Mouse (Mus musculus) testis, adult 2 months (tissue): ENCODE results near the gene Gpnmb. TPM values are rescaled to one million over a fixed set of nuclear protein-coding genes. Genes with fewer than 3 reads are reported as not detected.

Source experiments
- H3K27ac ChIP-seq: fragments of 200-500 bp; 2 replicates; pipeline ENCODE4 v1.5.1; 2012; ENCODE audit warnings: low read depth, low read length; ENCODE audit not compliant: control insufficient read depth, insufficient read depth
- H3K27me3 ChIP-seq: fragments of 200-500 bp; 2 replicates; pipeline ENCODE4 v1.6.1; 2012; ENCODE audit warnings: mild to moderate bottlenecking, low read length, moderate library complexity; ENCODE audit not compliant: control insufficient read depth, insufficient read depth
- H3K36me3 ChIP-seq: fragments of 200-500 bp; 2 replicates; pipeline ENCODE4 v1.6.1; 2012; ENCODE audit warnings: mild to moderate bottlenecking, low read length; ENCODE audit not compliant: control insufficient read depth, insufficient read depth
- H3K4me1 ChIP-seq: fragments of 200-500 bp; 2 replicates; pipeline ENCODE4 v1.6.1; 2012; ENCODE audit warnings: low read length; ENCODE audit not compliant: control insufficient read depth, insufficient read depth
- H3K4me3 ChIP-seq: fragments of 200-500 bp; 2 replicates; pipeline ENCODE4 v1.5.1; 2012; ENCODE audit warnings: low read depth, mild to moderate bottlenecking, low read length, moderate library complexity, mixed read lengths; ENCODE audit not compliant: control insufficient read depth
- CTCF ChIP-seq: fragments of 200-500 bp; IDR thresholded peaks from 2 replicates; pipeline ENCODE4 v1.5.1; 2012; ENCODE audit warnings: low read depth, mild to moderate bottlenecking, inconsistent platforms, low read length, moderate library complexity; ENCODE audit not compliant: control insufficient read depth, insufficient read depth, insufficient replicate concordance
- POLR2A ChIP-seq: fragments of 200-500 bp; IDR thresholded peaks from 2 replicates; pipeline ENCODE4 v1.6.1; 2012; ENCODE audit warnings: low read depth, mild to moderate bottlenecking, inconsistent platforms, low read length, moderate library complexity; ENCODE audit not compliant: control insufficient read depth
- polyA plus RNA-seq: library from polyadenylated mRNA; depleted of rRNA; stranded (reverse); fragments of >200 nt; gene quantifications from 2 replicates; pipeline ENCODE4 v1.2.3, GENCODE M21; 2012

The Gpnmb gene
- polyA plus RNA-seq, 1 experiment, result 0.31 TPM

GRCm38 (mm10) chr6:49073304-49074116, 37.2 kb downstream of the Gpnmb start, which contains the start of gene Malsu1:
TSS of gene Malsu1 (plus strand) at chr6:49073795.
- H3K36me3 ChIP-seq, result no peaks in the 10 kb centered on the region
- H3K27ac ChIP-seq, result peak within 1 kb of the TSS; percentile 86
- TF ChIP-seq POLR2A (peak; percentile 82), CTCF (no peak)
- no peaks in the 10 kb centered on the region for H3K27me3 ChIP-seq
- peaks cover 6% of the 10 kb centered on the region for H3K4me1 ChIP-seq
- peak within 1 kb of the TSS; percentile 99 for H3K4me3 ChIP-seq

GRCm38 (mm10) chr6:49074117-49074490, 37.8 kb downstream of the Gpnmb start:
- TF ChIP-seq POLR2A, result no peak
- TF ChIP-seq CTCF, result no peak
- no peaks in the 10 kb centered on the region for H3K36me3 ChIP-seq
- peak overlapping the region; percentile 99 for H3K4me3 ChIP-seq
- peaks cover 6% of the 10 kb centered on the region for H3K4me1 ChIP-seq
- no peaks in the 10 kb centered on the region for H3K27me3 ChIP-seq
- peak overlapping the region; percentile 84 for H3K27ac ChIP-seq

- no peaks in the 10 kb centered on the region for H3K36me3 ChIP-seq
- H3K27ac ChIP-seq, result no peak overlapping the region
- H3K4me1 ChIP-seq, result peaks cover 6% of the 10 kb centered on the region
- no peak for TF ChIP-seq POLR2A
- no peak for TF ChIP-seq CTCF
- H3K4me3 ChIP-seq, result no peak overlapping the region
- no peaks in the 10 kb centered on the region for H3K27me3 ChIP-seq
Measured at GRCm38 (mm10) chr6:49077894-49078293, 41.5 kb downstream of the Gpnmb start.

GRCm38 (mm10) chr6:49079313-49079712, 43.0 kb downstream of the Gpnmb start:
- Histone ChIP-seq H3K36me3 (no peaks in the 10 kb centered on the region), H3K4me3 (no peak overlapping the region), H3K4me1 (peaks cover 3% of the 10 kb centered on the region), H3K27me3 (no peaks in the 10 kb centered on the region), H3K27ac (no peak overlapping the region)
- no peak for TF ChIP-seq CTCF
- TF ChIP-seq POLR2A, result no peak

GRCm38 (mm10) chr6:49083008-49083407, 46.7 kb downstream of the Gpnmb start:
- TF ChIP-seq POLR2A, result no peak
- Histone ChIP-seq H3K4me1 (no peaks in the 10 kb centered on the region), H3K4me3 (no peak overlapping the region), H3K27ac (no peak overlapping the region), H3K27me3 (no peaks in the 10 kb centered on the region), H3K36me3 (no peaks in the 10 kb centered on the region; the same call in 1 of the 2 replicates)

- no peak overlapping the region for H3K4me3 ChIP-seq
- no peaks in the 10 kb centered on the region for H3K27me3 ChIP-seq
- H3K36me3 ChIP-seq, result no peaks in the 10 kb centered on the region
- peaks cover 2% of the 10 kb centered on the region; the same call in 1 of the 2 replicates for H3K4me1 ChIP-seq
- no peak overlapping the region for H3K27ac ChIP-seq
- TF ChIP-seq CTCF (no peak), POLR2A (no peak)
Measured at GRCm38 (mm10) chr6:49094968-49095367, 58.6 kb downstream of the Gpnmb start.

GRCm38 (mm10) chr6:49096421-49096820, 60.1 kb downstream of the Gpnmb start:
- H3K27ac ChIP-seq, result peak overlapping the region; percentile 91

More at GRCm38 (mm10) chr6:49096421-49096820, 60.1 kb downstream of the Gpnmb start:
- Histone ChIP-seq H3K4me1 (peaks cover 2% of the 10 kb centered on the region; the same call in 1 of the 2 replicates), H3K27me3 (no peaks in the 10 kb centered on the region), H3K36me3 (no peaks in the 10 kb centered on the region), H3K4me3 (no peak overlapping the region)
- TF ChIP-seq CTCF (no peak), POLR2A (no peak)
